Mouse (Mus musculus): ENCODE results near the gene Ift172. TPM values are rescaled to one million over a fixed set of nuclear protein-coding genes. Genes with fewer than 3 reads are reported as not detected.

Gene Ift172
- 10 to 100 TPM; 75.0 to 98.2 (median 83.8) TPM for total RNA-seq (2022)

DNA sequence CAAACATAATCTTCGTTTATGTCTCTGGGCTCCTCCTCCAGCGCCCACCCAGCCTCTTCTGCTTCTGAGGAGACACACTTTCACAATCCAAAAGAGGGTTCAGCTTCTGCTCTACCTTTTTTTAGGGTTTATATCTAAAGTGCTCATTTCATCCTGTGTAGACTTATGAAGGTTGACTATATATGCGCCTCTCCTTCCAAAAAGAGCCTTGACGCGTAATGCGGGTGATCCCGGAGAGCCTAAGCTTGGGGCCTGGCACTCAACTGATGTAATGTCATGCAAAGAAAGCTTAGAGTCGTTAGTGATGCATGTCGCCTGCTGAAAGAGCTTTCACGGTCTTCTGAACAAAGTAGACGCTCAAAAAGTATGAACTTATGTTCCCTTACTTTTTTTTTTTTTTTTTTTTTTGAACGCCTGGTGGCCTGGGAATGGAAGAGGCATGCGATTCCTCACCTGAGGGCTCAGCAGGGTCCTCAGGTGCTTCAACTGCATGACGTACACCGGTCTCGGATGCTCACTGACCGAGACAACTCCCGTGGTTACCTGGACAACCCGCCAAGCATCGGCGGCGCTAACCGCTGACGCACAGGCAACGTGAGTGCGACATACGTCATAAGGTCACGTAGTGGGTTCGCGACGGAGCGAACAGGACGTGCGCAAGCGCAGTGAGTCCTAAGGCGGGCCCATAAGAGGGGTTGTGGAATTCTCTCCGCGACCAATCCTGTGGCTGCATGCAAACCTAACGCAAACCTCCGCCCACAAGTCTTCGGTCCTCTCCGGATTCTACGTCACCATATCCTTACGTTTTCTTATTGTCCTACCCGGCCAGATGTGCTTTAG is at the start of gene Ift172:
TSS of gene Ift172 (minus strand) at position 596 of the 840 bp plus-strand sequence.
- peak; percentile 89 to 97 for DNase-seq (ENCODE audit: low spot score in 2 of 2)

GRCm38 (mm10) chr5:31328255-31328654 is 37.3 kb upstream of the Ift172 start:
- peak in 1 of 2 experiments; percentile 11 for DNase-seq (ENCODE audit: low spot score in 2 of 2)

GRCm38 (mm10) chr5:31326850-31327249 is 35.9 kb upstream of the Ift172 start:
- no peak for DNase-seq (ENCODE audit: low spot score in 2 of 2)

DNA sequence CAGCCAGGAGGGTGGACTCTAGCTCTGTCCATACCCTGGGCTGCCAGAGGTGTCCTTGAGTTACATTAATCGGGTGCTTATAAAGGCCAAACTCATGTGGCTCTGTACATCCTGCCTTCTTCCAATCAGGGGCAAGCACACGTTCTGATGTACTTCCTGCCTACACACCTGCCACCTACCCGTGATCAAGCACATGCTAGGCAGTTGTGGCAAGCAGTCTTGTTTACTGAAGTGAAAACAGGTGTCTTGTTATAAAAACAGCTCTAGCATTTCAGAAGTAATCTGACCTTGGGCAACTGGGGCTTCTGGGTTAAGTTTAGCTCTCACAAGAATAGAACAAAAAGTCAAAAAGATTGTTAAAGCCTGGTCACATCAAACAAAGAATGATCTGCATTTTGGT is 33.2 kb upstream of the Ift172 start:
- no peak for DNase-seq (ENCODE audit: low spot score in 2 of 2)

GRCm38 (mm10) chr5:31322776-31323175 is 31.9 kb upstream of the Ift172 start:
- DNase-seq (ENCODE audit: low spot score in 2 of 2): no peak

DNA sequence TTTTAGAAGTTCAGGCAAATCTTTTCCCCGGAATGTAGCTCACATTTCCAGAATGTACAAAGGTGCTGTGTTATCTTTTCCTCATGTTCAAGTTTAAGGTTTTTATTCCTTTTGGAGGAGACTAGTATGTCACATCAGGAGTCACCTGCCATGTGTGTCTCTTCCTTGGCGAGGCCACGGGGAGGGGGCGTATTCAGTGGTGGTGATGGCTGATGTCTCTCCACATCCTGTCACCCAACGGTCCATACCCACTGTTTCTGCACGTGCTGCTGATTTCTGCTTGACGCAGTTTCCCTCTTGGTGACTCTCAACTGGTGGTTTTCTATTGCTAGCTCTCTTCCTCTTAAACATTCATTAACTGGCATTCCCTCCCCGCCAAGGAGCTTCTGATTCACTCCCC is 21.9 kb upstream of the Ift172 start:
- no peak for DNase-seq (ENCODE audit: low spot score in 2 of 2)

DNA sequence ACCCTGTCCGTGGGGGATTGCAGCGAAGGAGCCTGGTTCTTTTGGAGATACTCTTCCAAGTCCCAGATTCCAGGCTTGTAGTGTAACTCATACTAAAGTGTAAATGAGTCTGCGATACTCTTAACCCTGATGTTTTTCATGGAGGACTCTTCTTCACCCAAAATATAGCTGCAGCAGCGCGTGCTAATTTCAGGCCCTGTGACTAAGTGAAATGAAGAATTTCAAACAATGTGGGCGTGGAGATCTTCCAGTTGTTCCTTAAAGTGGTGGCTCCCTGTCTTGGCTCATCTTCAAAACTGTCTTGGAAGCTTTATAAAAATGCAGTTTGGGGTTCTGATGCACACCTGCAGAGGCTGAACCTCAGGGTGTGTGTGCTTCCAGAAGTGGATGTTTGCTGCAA is 12.2 kb upstream of the Ift172 start:
- DNase-seq (ENCODE audit: low spot score in 2 of 2): no peak

DNA sequence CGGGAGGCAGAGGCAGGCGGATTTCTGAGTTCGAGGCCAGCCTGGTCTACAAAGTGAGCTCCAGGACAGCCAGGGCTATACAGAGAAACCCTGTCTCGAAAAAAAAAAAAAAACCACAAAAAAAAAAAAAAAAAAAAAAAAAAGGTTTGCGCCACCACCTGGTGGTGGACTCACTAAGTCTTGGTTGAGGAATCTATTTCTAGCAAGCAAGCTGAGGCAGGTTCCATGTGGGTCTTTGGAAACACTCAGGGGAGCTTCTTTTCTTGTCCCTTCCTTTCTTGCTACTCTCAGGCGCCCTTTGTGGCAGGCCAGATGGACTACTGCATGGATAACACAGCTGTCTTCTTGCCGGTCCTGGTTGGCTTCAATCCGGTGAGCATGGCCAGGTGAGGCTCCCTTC is 10.9 kb upstream of the Ift172 start:
- DNase-seq (ENCODE audit: low spot score in 2 of 2): no peak

- DNase-seq (ENCODE audit: low spot score in 2 of 2): no peak
Observed at GRCm38 (mm10) chr5:31298486-31298885, 7.6 kb upstream of the Ift172 start.

GRCm38 (mm10) chr5:31297981-31298380 is 7.1 kb upstream of the Ift172 start:
- no peak for DNase-seq (ENCODE audit: low spot score in 2 of 2)

- DNase-seq (ENCODE audit: low spot score in 2 of 2): no peak
Observed at GRCm38 (mm10) chr5:31297047-31297757, 6.3 kb upstream of the Ift172 start, which contains the start of gene Gckr. Gckr (plus strand) TSS chr5:31297443.

DNA sequence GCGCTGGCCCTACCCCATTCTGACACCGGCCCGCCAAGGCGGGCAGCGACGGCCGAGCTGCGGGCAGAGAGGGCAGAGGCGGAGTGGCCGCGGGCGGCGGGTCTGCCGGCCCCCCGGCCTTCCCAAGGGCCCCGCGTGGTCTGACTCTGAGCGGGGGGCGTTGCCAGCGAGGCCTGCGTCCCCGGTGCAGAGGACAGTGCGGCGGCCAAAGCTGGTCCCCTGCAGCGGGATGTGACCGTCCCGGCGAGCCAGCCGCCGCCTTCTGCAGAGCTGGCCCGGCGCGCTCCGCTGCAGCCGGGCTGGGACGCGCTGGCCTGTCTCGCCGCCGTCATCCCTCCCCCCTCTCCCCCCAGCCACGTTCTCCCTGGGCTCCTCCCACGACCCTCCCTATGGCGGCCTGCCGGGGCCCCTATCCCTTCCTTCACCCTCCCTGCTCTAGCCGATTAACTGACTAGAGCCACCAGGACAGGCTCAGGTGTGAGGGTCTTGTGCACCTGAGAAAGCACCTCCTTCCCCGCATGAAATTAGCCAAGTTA is 4.8 kb upstream of the Ift172 start, which contains the start of gene Fndc4:
TSS of gene Fndc4 (minus strand) at position 475 of the 536 bp plus-strand sequence.
- peak; percentile 25 to 39 for DNase-seq (ENCODE audit: low spot score in 2 of 2)

DNA sequence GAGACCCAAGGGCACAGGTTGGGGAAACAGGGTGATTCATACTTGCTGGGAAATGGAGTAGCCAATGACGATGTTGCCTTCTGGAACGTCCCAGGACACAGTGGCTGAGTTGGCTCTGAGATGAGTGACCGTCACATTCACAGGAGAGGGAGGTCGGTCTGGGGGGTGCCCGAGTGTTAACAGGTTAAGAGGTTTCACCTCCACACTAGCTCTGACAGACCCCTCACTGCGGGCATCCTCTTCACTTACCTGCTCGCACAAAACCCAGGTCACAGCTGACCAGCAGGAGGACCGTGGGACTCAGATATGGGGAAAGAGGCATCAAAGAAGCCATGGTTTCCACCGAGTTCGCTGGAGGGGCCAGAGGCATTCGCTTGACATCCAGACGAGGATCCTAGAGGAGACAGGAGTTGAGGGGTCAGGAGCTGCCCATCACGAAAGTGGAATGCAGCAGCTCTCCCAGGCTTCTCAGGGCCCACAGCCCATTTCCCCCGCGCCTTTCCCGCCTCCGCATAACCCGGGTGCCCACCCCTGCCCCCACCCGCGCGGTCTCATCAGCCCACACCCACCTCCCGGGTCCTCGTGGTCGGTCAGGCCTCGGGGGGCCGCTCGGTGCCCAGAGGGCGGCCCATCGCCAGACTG is 4.2 kb upstream of the Ift172 start:
- DNase-seq (ENCODE audit: low spot score in 2 of 2): no peak

DNA sequence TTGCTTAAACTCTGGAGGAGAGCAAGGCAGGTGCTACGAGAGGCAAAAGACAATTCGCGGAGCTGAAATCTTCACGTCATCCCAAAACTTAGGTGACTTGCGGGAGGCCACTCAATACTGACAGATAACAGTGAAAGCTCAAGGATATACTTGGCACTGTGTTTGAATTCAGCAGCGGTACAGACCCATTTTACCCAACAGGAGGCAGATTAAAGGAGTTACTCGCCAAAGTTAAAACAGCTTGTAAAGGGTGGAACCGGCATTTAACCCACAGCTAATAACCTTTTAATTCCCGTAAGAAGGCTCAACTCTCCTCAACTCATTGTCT is 409 bp upstream of the Ift172 start:
- no peak for DNase-seq (ENCODE audit: low spot score in 2 of 2)

GRCm38 (mm10) chr5:31289626-31290230 is 1.2 kb downstream of the Ift172 start:
- no peak for DNase-seq (ENCODE audit: low spot score in 2 of 2)

- DNase-seq (ENCODE audit: low spot score in 2 of 2): no peak
Observed at GRCm38 (mm10) chr5:31288655-31289054, 2.3 kb downstream of the Ift172 start.

DNA sequence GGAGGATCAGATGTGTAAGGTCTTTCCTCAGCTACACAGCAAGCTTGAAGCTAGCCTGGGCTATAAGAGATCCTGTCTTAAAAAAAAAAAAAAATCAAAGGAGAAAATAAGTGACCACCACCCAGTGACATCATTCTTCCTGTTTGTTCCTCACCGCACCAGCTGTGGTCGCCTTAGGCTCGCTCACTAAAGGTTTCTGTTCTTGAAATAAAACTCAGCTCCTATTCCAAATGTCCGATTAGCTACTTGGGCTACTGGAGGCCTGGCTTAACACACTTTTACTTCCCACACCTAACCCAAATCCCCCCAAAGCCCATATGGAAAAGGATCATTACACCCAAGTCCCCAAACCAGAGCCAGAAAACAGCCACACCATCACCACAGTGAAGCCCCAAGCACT is 2.7 kb downstream of the Ift172 start:
- no peak for DNase-seq (ENCODE audit: low spot score in 2 of 2)

- DNase-seq (ENCODE audit: low spot score in 2 of 2): no peak
Observed at GRCm38 (mm10) chr5:31279245-31279988, 11.5 kb downstream of the Ift172 start.

DNA sequence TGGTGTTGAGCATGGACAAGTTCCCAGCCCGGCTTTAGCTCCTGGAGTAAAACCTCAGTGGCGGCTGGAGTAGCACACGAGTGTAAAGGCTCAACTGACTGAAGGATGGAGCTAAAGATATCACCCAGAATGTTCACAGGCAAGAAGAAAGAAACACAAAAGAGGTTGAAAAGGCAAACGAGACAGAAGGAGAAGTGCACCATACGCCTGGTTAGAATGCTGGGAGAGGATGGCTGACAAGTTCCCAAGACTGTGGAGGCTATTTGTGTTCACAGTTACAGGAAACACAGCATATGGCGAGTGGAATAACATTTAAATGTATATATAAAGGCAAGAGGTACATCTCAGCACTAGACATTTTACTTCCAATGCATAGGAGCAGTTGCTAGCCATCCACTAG is 17.9 kb downstream of the Ift172 start:
- no peak for DNase-seq (ENCODE audit: low spot score in 2 of 2)

DNA sequence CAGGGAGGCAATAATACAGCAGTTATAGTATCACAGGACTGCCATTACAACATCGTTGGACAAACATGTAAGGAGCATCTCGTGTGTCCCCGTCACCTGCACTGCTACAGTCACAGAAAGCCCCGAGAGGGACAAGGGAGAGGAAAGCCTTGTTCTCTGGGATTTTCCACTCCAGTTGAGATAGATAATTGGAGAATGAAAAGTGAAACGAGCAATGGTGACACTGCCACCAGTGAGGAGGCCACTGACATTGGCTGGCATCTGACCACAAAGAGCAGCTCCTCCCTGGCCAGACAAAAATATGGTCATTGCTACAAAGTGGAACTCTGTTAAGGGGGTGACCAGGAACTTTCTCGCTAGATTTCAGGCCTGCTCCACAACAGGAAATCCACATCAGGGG is 23.2 kb downstream of the Ift172 start:
- DNase-seq (ENCODE audit: low spot score in 2 of 2): no peak

DNA sequence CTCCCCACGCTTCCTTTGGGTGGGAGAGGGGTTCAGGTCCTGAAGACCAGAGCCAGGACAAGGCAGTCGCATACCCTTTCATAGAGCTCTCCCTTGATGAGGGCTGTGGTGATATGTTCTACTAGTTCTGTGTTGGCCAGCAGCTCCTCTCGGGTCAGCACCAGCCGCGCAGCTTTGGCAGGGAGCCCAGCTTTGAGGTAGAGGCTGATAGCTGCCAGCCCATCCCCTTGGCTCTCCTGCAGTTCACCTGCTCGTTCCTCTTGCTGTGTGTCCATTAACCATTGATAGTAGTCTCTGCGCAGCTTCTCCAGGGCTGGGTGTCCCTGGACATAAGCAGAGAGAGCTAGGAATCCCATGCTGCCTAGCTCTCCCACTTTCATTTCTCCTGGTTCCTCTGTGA is 24.8 kb downstream of the Ift172 start:
- no peak for DNase-seq (ENCODE audit: low spot score in 2 of 2)

All from left cerebral cortex, adult 8-10 months (tissue).